ENCODE assay signal across 9 mouse cellular contexts in genomic region chr12:111238778-111239177, GRCm38 (mm10). TPM values are rescaled to one million over a fixed set of nuclear protein-coding genes. Genes with fewer than 3 reads are reported as not detected.
DNase-seq lines count a peak whose midpoint lies in the region; ATAC-seq lines count a peak whose summit lies in the region.
"Had no signal": no experiment of that assay in that cellular context is flagged by ENCODE, and none has a peak within 500 bp of the region (broad histone marks: within the 10 kb centered on the region; RNA-seq: fewer than 3 reads in every experiment).

No protein-coding gene starts in this region.

- H3K4me3 ChIP-seq in midbrain, embryonic 13.5 days (replicated peaks): no peak overlapping the region

- no peak overlapping the region for H3K4me2 ChIP-seq in midbrain, embryonic 13.5 days (replicated peaks)

- H3K9ac ChIP-seq in midbrain, embryonic 13.5 days (replicated peaks): no peak overlapping the region

- 60% methylated on average over 4 of the region's 4 CpGs for WGBS in midbrain, embryonic 13.5 days

- no peak overlapping the region for H3K27ac ChIP-seq in midbrain, embryonic 13.5 days

- peak; percentile 39; the same call in 1 of the 2 replicates for ATAC-seq in frontal cortex, adult (ENCODE audit: low TSS enrichment)
- no peak for ATAC-seq in megakaryocyte progenitor cell, adult 5-6 weeks (replicated peaks; ENCODE audit: poor library complexity)
- no peak for ATAC-seq in midbrain, embryonic 13.5 days

- DNase-seq in frontal cortex, postnatal 25 days (ENCODE audit: low spot score in 2 of 2): no peak
- DNase-seq in NIH3T3 (ENCODE audit: low read depth): peak; percentile 64
- DNase-seq in fibroblast of lung, adult 2 months (ENCODE audit: low read depth): peak; percentile 70
- peak; percentile 59 for DNase-seq in layer of hippocampus, adult 9-11 months
- DNase-seq in urinary bladder, postnatal 36 days (ENCODE audit: low spot score in 2 of 2): peak; percentile 66 to 67

- peaks cover 58% of the 10 kb centered on the region for H3K36me3 ChIP-seq in midbrain, embryonic 13.5 days

- H3K4me1 ChIP-seq in midbrain, embryonic 13.5 days (replicated peaks): no peaks in the 10 kb centered on the region

- H3K9me3 ChIP-seq in midbrain, embryonic 13.5 days: no peaks in the 10 kb centered on the region

- H3K27me3 ChIP-seq in midbrain, embryonic 13.5 days: no peaks in the 10 kb centered on the region

RNA-seq across cellular contexts. Expression of gene Amn, which starts 32.1 kb away (rescaled TPM):
- total RNA-seq in megakaryocyte progenitor cell, adult 5-6 weeks (2015): not detected in 2 replicates
- not detected in 2 replicates for total RNA-seq in megakaryocyte progenitor cell, adult 5-6 weeks (2017)
- polyA plus RNA-seq in midbrain, embryonic 13.5 days (2015; fragmentation: Nextera tagmentation; extraction: Ambion mirVana): 1.9 and 2.0 TPM in 2 replicates

RNA-seq across cellular contexts. Expression of gene 4930595D18Rik, which starts 54.5 kb away (rescaled TPM):
- total RNA-seq in megakaryocyte progenitor cell, adult 5-6 weeks (2015): not detected in 2 replicates
- total RNA-seq in megakaryocyte progenitor cell, adult 5-6 weeks (2017): not detected in 2 replicates
- polyA plus RNA-seq in midbrain, embryonic 13.5 days (2015; fragmentation: Nextera tagmentation; extraction: Ambion mirVana): not detected in 2 replicates
- total RNA-seq: MEL had no signal

Comparison
In these comparisons a context has a peak if more than half of its experiments do, and no peak if none do; other contexts are left out.
1. DNase-seq: peak in NIH3T3 (single experiment), fibroblast of lung, adult 2 months (single experiment), layer of hippocampus, adult 9-11 months (single experiment) and urinary bladder, postnatal 36 days (2 of 2); none in frontal cortex, postnatal 25 days (0 of 2).